Mouse (Mus musculus) kidney, embryonic 15.5 days (tissue): ENCODE data around the gene Ppp1r36. TPM values are rescaled to one million over a fixed set of nuclear protein-coding genes. Genes with fewer than 3 reads are reported as not detected.
A peak's percentile ranks its signal among the peaks of the same experiment; 100 is the strongest.

ENCODE experiments used
- ATAC-seq: fragments of 200-750 bp; cut with Nextera tagmentation; replicated peaks from 2 replicates; pipeline ENCODE4 v1.8.0; 2017; ENCODE audit warnings: moderate TSS enrichment; ENCODE audit not compliant: low FRiP score
- H3K27ac ChIP-seq: fragments of 300-500 bp; sonication (generic); 2 replicates; pipeline ENCODE4 v1.5.1; 2015; ENCODE audit warnings: mild to moderate bottlenecking, inconsistent platforms
- H3K27me3 ChIP-seq: fragments of 300-500 bp; sonication (generic); 2 replicates; pipeline ENCODE4 v1.6.1; 2015; ENCODE audit warnings: inconsistent platforms
- H3K36me3 ChIP-seq: fragments of 300-500 bp; sonication (generic); 2 replicates; pipeline ENCODE4 v1.6.1; 2015; ENCODE audit warnings: inconsistent platforms
- H3K4me1 ChIP-seq: fragments of 300-500 bp; sonication (generic); 2 replicates; pipeline ENCODE4 v1.6.1; 2015; ENCODE audit warnings: inconsistent platforms
- H3K4me2 ChIP-seq: fragments of 300-500 bp; sonication (generic); 2 replicates; pipeline ENCODE4 v1.6.1; 2015; ENCODE audit warnings: moderate library complexity, mild to moderate bottlenecking, inconsistent platforms
- H3K4me3 ChIP-seq: fragments of 300-500 bp; sonication (generic); replicated peaks from 2 replicates; pipeline ENCODE4 v1.5.1; 2015; ENCODE audit warnings: mild to moderate bottlenecking, inconsistent platforms
- H3K9ac ChIP-seq: fragments of 300-500 bp; sonication (generic); 2 replicates; pipeline ENCODE4 v1.6.1; 2015; ENCODE audit warnings: mild to moderate bottlenecking, inconsistent platforms
- H3K9me3 ChIP-seq: fragments of 300-500 bp; sonication (generic); replicated peaks from 2 replicates; pipeline ENCODE4 v1.6.1; 2016; ENCODE audit warnings: inconsistent platforms
- WGBS: fragments of 180-500 bp; shearing (Covaris S2); methylation state at CpG from one replicate; pipeline ENCODE4 v1.1.7; 2015; ENCODE audit warnings: mixed read lengths; 5-methylcytosine and 5-hydroxymethylcytosine counted together
- polyA plus RNA-seq: library from polyadenylated mRNA; unstranded; fragments of >200 nt; fragmentation: Nextera tagmentation; extraction: Ambion mirVana; gene quantifications from 2 replicates; pipeline ENCODE4 v1.2.1, GENCODE M21; 2015

The Ppp1r36 gene
- polyA plus RNA-seq, 1 experiment from 2014 or later: 3.1 TPM

GRCm38 (mm10) chr12:76479836-76480495 lies 62.6 kb downstream of the Ppp1r36 start:
- no peaks in the 10 kb centered on the region for H3K36me3 ChIP-seq
- H3K27me3 ChIP-seq: no peaks in the 10 kb centered on the region
- no peak for ATAC-seq
- H3K4me3 ChIP-seq: no peak overlapping the region
- H3K9me3 ChIP-seq: no peaks in the 10 kb centered on the region
- H3K27ac ChIP-seq: no peak overlapping the region
- 73% methylated on average over 4 of the region's 4 CpGs for WGBS
- no peak overlapping the region for H3K4me2 ChIP-seq
- no peak overlapping the region for H3K9ac ChIP-seq
- peaks cover 20% of the 10 kb centered on the region for H3K4me1 ChIP-seq

DNA sequence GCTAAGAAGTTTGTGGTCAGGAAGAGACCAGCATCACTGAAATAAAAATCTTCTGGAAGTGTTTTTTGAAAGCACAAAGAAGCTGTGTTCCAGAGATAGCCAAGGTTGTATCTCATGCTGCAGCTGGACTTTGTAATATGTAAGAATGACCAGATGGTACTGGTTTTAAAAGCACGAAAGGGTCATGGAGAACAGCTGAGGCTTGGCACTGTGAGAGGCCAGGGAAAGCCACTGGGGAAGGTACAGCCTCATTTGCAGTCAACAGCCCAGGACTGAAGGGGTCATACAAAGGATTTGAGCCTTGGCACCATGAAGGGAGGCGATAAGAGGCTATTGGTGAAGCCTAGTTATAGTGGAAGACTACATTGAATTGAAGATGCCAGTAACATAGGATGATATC lies 65.1 kb downstream of the Ppp1r36 start:
- ATAC-seq: no peak
- WGBS: 86% methylated on average over 2 of the region's 2 CpGs

GRCm38 (mm10) chr12:76482948-76483347 lies 65.6 kb downstream of the Ppp1r36 start:
- H3K36me3 ChIP-seq: no peaks in the 10 kb centered on the region
- H3K4me2 ChIP-seq: no peak overlapping the region
- H3K9ac ChIP-seq: no peak overlapping the region
- 78% methylated on average over 2 of the region's 2 CpGs for WGBS
- ATAC-seq: no peak
- no peak overlapping the region for H3K27ac ChIP-seq
- H3K4me1 ChIP-seq: peaks cover 30% of the 10 kb centered on the region
- no peak overlapping the region for H3K4me3 ChIP-seq
- no peaks in the 10 kb centered on the region for H3K9me3 ChIP-seq
- no peaks in the 10 kb centered on the region for H3K27me3 ChIP-seq

More for the DNA sequence above, 65.1 kb downstream of the Ppp1r36 start:
- H3K36me3 ChIP-seq: no peaks in the 10 kb centered on the region
- no peaks in the 10 kb centered on the region for H3K27me3 ChIP-seq
- no peaks in the 10 kb centered on the region for H3K9me3 ChIP-seq
- no peak overlapping the region for H3K27ac ChIP-seq
- H3K9ac ChIP-seq: no peak overlapping the region
- no peak overlapping the region for H3K4me3 ChIP-seq
- H3K4me1 ChIP-seq: peaks cover 30% of the 10 kb centered on the region
- no peak overlapping the region for H3K4me2 ChIP-seq

DNA sequence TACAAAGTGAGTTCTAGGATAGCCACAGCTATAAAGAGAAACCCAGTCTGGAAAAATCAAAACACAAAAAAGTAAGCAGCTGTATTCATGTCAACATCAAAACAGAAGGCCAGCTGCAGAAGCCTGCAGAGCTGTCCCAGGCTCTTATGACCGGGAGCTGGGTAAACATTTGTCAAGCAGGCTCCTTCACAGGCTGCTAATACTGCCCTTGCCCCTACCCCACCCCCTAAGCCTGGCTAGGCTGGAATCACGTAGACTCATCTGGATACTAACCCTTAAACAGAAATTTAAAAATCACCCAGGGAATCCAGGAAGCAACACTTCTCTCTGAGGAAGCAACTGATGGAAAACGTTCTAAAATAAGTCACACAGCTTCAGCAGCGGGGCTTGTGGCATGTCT lies 67.5 kb downstream of the Ppp1r36 start:
- Histone ChIP-seq H3K9ac (no peak overlapping the region), H3K27me3 (no peaks in the 10 kb centered on the region), H3K4me2 (no peak overlapping the region), H3K9me3 (no peaks in the 10 kb centered on the region), H3K27ac (peak overlapping the region; percentile 18; the same call in 1 of the 2 replicates), H3K4me3 (no peak overlapping the region), H3K36me3 (no peaks in the 10 kb centered on the region), H3K4me1 (peaks cover 19% of the 10 kb centered on the region)
- WGBS: 15% methylated on average over 4 of the region's 4 CpGs
- peak; percentile 65; the same call in 1 of the 2 replicates for ATAC-seq

DNA sequence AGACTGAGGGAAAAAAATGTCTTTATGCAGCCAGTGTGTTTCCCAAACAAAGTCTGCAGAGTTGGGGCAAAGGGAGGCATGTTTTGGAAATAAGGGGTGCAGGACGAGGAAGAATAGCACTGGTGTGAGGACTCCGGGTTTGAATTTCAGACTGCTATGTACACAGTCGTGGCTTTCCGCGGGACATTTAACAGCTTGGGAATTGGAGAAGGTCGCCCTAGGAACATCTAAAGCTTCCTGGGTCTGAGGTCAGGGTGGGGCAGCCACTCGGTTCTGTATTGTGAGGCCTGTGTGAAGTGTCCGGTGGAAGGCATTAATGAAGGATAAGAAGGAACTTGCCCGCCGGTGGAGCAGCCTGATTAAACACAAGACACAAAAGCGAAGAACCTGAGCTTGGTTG lies 68.0 kb downstream of the Ppp1r36 start:
- Histone ChIP-seq H3K4me2 (no peak overlapping the region), H3K27me3 (no peaks in the 10 kb centered on the region), H3K9me3 (no peaks in the 10 kb centered on the region), H3K36me3 (no peaks in the 10 kb centered on the region), H3K27ac (peak overlapping the region; percentile 16), H3K4me3 (no peak overlapping the region), H3K4me1 (peaks cover 15% of the 10 kb centered on the region), H3K9ac (no peak overlapping the region)
- ATAC-seq: peak; percentile 33; the same call in 1 of the 2 replicates
- 27% methylated on average over 11 of the region's 11 CpGs for WGBS

GRCm38 (mm10) chr12:76486943-76487342 lies 69.6 kb downstream of the Ppp1r36 start:
- Histone ChIP-seq H3K27me3 (no peaks in the 10 kb centered on the region), H3K9me3 (no peaks in the 10 kb centered on the region), H3K27ac (no peak overlapping the region), H3K9ac (no peak overlapping the region), H3K4me2 (no peak overlapping the region), H3K36me3 (no peaks in the 10 kb centered on the region), H3K4me1 (peaks cover 15% of the 10 kb centered on the region), H3K4me3 (no peak overlapping the region)
- ATAC-seq: no peak
- WGBS: 66% methylated on average over 9 of the region's 9 CpGs

Other genes starting within 250 kb of the Ppp1r36 start
- gene Esr2, start 240.3 kb upstream of the Ppp1r36 start, polyA plus RNA-seq: 0.44 and 0.71 TPM in 2 replicates
- not detected in 2 replicates for gene Tex21, start 170.8 kb upstream of the Ppp1r36 start, polyA plus RNA-seq
- gene Mthfd1, start 162.2 kb upstream of the Ppp1r36 start, polyA plus RNA-seq: 100 and 103 TPM in 2 replicates
- 1.3 and 1.6 TPM in 2 replicates for gene Akap5, start 92.6 kb upstream of the Ppp1r36 start, polyA plus RNA-seq
- 14.9 and 16.3 TPM in 2 replicates for gene Zbtb25, start 47.9 kb upstream of the Ppp1r36 start, polyA plus RNA-seq
- 10.3 and 10.8 TPM in 2 replicates for gene Zbtb1, start 47.3 kb upstream of the Ppp1r36 start, polyA plus RNA-seq
- 9.3 and 10.3 TPM in 2 replicates for gene Hspa2, start 13.4 kb upstream of the Ppp1r36 start, polyA plus RNA-seq
- gene Plekhg3, start 113.4 kb downstream of the Ppp1r36 start, polyA plus RNA-seq: 18.2 and 18.8 TPM in 2 replicates